Mouse (Mus musculus) lung, adult 2 months (tissue): ENCODE results near the gene Olfr1158.

Experiments
- CTCF ChIP-seq: fragments of 200-500 bp; IDR thresholded peaks from 2 replicates; pipeline ENCODE4 v1.5.1; 2011; ENCODE audit warnings: mild to moderate bottlenecking, low read length, control low read depth; ENCODE audit not compliant: insufficient read depth
- POLR2A ChIP-seq: fragments of 200-500 bp; IDR thresholded peaks from 2 replicates; pipeline ENCODE4 v1.6.1; 2011; ENCODE audit warnings: low read depth, mild to moderate bottlenecking, control low read depth, low read length, borderline replicate concordance; ENCODE audit errors: extremely low read depth

DNA sequence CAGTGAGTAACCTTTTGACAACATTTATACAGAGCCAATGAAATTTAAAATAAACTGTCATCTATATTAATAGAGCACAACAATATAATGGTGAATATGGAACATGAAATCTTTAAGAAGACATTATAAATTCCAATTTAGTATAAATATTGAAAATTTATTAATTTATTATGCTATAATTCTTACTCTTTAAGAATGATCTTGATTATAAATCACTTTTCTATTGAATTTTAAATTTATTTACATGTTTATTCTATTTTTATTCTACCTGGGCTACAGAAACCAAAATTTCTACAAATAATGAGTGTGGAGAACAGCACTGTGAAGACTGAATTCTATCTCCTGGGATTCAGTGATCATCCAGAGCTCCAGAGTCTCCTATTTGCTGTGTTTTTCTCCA, at the start of gene Olfr1158:
- no peak for TF ChIP-seq CTCF
- no peak for TF ChIP-seq POLR2A
